Mouse (Mus musculus) layer of hippocampus, adult 2 months (tissue): Measurements from ENCODE around the gene Ngf. TPM values are rescaled to one million over a fixed set of nuclear protein-coding genes. Genes with fewer than 3 reads are reported as not detected.

Source experiments
- DNase-seq, 2 experiments: peaks; one replicate each; pipeline ENCODE4 v3.0.0; 2022; ENCODE audit warnings: low spot score in 2 of 2
- H3K27ac ChIP-seq: fragments of 200-600 bp; 2 replicates; pipeline ENCODE4 v1.8.1; 2022
- H3K4me3 ChIP-seq: fragments of 200-600 bp; 2 replicates; pipeline ENCODE4 v1.8.1; 2022; ENCODE audit warnings: mild to moderate bottlenecking
- CTCF ChIP-seq: fragments of 200-600 bp; conservative IDR thresholded peaks from 2 replicates; pipeline ENCODE4 v1.8.1; 2022; ENCODE audit warnings: antibody characterized with exemption, mild to moderate bottlenecking, moderate library complexity
- long read RNA-seq, 2 experiments: library from polyadenylated mRNA; stranded (forward); transcript quantifications; one replicate each; pipeline ENCODE4 v2.0.0; 2021; ENCODE audit warnings: borderline mapping rate in 2 of 2
- total RNA-seq, 2 experiments: library from RNA; stranded (reverse); gene quantifications; 2 replicates each; pipeline ENCODE4 v1.2.3; 2021

The Ngf gene
- total RNA-seq, result 10 to 100 TPM in 1 of 2 experiments, 1 to 10 TPM in 1; 9.8 to 14.5 TPM
- long read RNA-seq, experiment 1, partial matches to known transcripts, result 0 of 4 reads
- long read RNA-seq, experiment 1, other reads (novel, unspliced or antisense), result 2 of 4 reads
- long read RNA-seq, experiment 2, partial matches to known transcripts, result 4 of 8 reads
- long read RNA-seq, experiment 2, other reads (novel, unspliced or antisense), result 1 of 8 reads

DNA sequence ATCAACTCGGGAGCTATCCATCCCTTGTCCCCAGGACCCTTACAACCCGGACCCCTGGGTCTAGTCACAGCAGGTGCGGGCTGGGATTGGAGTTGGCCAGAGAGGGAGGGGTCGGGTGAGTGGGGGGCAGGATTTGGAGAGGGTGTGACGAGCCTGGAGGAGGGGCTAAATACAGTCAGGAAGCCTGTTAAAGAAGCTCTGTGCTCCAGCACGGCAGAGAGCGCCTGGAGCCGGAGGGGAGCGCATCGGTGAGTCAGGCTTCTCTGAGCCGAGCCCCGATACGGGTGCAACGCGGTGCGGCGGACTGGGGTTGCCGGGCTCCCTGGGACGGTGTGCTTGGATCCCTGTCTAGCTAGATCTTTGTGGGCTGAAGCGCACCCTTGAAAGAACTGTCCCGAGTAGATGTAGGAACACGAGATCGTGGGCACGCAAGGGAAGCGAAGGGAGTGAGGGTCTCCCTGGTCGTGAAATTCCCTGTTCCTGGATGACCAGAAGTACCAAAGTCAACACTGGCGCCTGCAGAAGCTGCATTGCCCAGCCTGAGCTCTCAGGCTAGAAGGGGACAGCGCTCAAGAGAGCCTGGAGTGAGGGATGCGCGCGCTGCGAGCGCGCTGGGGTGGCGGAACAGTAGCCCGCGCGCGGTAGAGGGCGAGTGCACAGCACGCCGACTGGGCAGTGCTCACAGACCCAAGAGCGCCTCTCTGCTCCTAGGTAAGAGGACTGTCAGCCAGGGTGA, at the start of gene Ngf:
Gene Ngf (plus strand): TSS at position 207 of the 736 bp plus-strand sequence.
- DNase-seq, result no peak
- TF ChIP-seq CTCF, result no peak
- Histone ChIP-seq H3K4me3 (peak within 1 kb of the TSS; percentile 39), H3K27ac (no peak within 1 kb of the TSS)

DNA sequence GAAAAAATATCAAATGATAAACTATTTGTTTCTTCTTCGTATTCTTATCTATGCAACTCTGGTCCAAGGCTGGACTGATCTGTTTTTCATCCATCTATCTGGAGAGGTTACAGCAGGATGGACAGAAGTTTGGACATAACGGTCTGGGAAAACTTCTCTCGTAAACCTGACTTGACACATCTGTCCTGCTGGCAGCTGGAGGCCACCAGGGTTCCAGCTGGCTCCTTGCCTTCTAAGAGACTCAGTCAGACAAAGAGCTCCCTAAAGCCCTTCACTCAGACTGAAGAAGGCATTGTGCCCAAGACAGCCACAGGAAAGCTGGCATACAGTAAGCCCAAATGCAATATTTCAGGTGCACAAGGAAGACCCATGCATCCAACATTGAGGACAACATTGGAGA, 24.2 kb upstream of the Ngf start:
- no peak overlapping the region for H3K27ac ChIP-seq
- TF ChIP-seq CTCF, result no peak

DNA sequence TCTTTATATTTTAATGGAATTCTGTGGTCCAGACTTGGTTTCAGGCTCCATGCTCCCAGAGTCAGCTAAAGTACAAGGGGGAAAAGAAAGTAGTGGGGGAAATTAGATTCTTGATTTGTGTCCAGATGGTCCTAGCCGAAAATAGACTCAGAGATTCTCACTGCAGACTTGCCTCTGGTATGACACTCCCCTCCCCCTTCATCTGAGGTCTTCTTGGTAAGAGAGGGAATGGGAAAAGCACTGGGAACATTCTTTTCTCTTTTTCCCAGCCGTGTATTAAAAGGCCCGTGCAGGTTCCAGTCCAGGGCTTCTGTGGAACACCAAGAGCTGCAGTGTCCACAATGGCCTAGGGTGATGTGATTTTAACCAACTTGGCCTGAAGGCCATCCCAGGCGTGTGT, 23.0 kb upstream of the Ngf start:
- no peak overlapping the region for H3K27ac ChIP-seq
- H3K4me3 ChIP-seq, result no peak overlapping the region
- TF ChIP-seq CTCF, result no peak
- DNase-seq, result no peak

More for the DNA sequence above, 24.2 kb upstream of the Ngf start:
- no peak for DNase-seq
- no peak overlapping the region for H3K4me3 ChIP-seq

DNA sequence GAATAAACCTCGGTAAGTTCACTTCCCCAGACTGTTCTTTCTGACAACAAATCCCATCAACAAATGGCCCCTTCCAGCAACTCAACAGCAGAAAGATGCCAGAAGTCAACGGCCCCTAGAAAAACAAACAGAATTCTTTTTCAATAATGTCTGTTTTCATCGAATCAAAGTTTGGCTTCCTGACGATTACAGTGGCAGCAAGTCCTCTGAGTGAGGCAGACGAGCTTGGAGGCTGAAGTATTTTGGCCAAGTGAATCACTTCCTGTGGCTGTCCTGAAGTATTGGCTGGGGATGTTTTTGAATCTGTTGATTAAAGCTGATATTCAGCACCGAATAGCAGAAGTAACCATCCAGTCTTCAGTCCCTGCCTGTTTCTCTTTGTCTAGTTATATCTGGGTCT, 15.2 kb upstream of the Ngf start:
- H3K4me3 ChIP-seq, result no peak overlapping the region
- TF ChIP-seq CTCF, result no peak
- H3K27ac ChIP-seq, result no peak overlapping the region
- DNase-seq, result no peak

DNA sequence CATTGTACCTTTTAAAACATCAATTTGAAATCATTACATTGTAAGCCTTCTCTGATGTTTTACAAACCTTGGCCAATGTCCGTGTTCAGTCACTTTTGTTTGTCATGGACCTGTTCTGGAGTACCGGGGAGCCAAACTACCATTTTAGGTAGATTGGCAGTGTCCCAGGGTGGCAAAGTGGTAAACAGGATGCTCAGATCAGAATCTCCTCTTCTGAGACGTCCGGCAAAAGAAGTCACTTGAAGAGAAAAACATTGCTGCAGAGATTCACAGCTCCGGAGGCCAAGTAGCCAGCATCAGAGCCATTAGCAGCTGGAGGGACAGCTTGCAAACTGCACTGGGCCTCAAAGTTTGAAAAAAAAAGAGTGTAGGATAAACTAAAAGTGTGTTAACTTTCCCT, 9.2 kb upstream of the Ngf start:
- no peak for DNase-seq
- Histone ChIP-seq H3K4me3 (no peak overlapping the region), H3K27ac (no peak overlapping the region)
- no peak for TF ChIP-seq CTCF

DNA sequence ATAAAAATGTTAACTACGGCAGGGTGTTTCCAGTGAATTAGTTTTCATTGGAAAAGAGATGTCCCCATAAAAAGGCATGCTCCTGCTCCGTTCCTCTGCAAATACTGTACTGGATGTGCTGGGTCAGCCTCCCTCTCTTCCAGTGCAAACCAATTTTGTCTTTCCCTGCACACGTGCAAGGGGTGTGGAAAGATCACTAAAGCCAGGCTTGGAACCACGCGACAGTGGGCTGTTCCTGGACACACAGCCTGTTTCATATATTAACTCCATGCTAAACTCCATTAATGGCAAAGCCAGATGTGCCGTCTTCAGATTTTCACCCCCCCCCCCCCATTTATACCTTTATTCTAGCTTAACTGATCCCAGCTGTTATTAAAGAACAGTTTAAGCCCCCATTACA, 8.7 kb upstream of the Ngf start:
- H3K27ac ChIP-seq, result no peak overlapping the region
- TF ChIP-seq CTCF, result no peak
- no peak overlapping the region for H3K4me3 ChIP-seq
- no peak for DNase-seq

DNA sequence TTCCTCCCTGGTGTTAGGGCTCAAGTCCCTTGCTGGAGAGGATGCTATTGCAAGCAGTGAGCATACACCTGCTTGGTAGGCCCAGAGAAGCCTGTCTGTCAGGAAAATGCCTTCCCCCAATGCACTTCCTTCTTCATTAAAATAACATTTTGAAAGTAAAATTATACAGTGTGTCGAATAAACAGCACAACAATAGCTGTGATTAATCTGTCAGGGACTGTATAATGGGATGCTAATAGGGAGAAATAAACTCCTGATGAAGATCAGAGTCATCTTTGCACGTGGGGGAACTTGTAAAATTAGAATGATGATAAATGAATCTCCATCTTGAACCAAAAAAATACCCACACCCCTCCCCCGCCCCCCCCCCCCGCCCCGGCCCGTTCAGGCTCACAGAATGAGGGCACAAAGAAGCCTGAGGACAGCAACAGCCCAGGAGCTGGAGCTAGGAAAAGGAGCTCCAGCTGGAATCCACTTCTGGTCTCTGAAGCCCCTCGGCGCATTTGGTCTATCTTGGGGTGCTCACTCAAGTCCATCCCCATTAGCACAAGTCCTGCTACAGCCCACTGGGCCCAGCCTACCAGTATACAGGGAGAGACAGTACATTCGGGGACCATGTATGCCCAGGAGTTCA, 6.9 kb upstream of the Ngf start:
- Histone ChIP-seq H3K27ac (no peak overlapping the region), H3K4me3 (no peak overlapping the region)
- TF ChIP-seq CTCF, result no peak
- DNase-seq, result no peak

DNA sequence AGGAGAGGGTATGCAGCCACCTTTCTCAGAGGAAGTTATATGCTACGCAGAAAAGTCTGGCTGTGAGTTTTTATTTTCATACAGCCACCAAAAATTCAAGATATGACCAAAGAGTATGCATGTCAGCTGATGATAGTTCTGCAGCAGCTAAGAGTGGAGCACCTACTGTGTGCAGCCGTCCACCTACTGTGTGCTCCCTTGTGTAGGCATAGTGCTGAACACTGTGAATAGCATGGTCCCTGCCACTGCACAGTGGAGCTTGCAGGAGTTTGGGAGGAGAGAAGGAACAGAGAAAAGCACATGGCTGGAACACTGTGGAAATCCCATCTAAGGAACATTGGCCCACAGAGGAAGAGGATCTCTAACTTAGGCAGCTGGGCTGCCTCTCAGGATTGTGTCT, 6.4 kb upstream of the Ngf start:
- no peak for TF ChIP-seq CTCF
- Histone ChIP-seq H3K27ac (no peak overlapping the region), H3K4me3 (no peak overlapping the region)
- no peak for DNase-seq

DNA sequence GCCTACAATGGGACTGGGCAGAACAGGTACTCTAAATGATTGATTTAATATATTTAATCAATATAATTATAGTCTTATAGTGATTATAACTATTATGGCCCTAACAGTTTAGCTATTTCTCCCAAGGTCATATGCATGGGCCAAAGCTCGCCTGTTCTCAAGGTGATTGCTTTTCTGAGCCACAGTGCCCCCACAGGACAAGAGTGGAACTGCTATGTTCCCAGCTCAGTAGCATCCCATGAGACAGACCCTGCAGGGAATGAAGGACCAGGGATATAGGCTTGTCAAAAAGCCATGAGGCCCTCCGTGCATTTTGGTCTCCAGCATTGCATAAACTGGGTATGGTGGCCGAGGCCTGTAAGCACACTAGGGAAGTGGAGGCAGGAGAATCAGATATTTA, 3.1 kb upstream of the Ngf start:
- Histone ChIP-seq H3K27ac (no peak overlapping the region), H3K4me3 (no peak overlapping the region)
- peak in 1 of 2 experiments; percentile 70 for DNase-seq
- TF ChIP-seq CTCF, result peak; percentile 93

DNA sequence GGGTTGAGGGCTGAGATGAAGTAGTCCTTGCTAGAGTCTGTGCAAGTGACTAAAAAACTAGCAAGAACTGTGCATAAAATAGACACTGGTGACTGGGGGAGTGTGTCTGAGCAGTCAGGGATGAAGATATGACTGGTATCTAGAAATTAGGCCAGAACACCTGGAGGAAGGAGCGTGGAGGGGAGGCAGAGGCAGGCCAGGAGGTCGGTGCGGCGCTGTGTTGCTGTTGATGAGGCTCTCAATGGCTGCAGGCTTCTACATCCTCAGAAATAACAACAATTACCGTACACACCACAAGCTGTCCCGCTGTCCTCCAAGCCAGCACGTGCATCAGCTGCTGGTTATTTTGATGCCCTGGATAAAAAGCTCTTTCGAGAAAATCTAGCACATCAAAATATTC, 2.6 kb upstream of the Ngf start:
- DNase-seq, result no peak
- no peak for TF ChIP-seq CTCF
- no peak overlapping the region for H3K27ac ChIP-seq
- no peak overlapping the region for H3K4me3 ChIP-seq

DNA sequence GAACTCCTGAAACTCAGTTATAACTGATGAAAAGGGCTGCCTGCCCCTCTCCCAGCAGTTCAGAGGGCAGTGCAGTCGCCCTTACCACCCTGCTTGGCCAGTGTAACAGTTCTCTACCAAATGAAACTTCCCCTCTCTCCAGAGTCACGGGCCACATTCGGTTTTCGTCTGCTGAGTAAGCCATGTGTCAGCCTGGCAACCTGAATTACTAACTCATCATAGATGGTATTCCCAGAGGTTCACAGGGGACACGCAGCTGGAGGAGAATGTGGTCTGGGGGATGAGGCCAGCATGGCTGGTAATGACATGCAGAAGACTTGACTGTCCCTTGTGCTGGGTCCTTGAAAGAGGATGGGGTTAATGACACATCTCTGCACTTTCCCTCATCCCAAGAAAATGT, 1.5 kb downstream of the Ngf start:
- DNase-seq, result no peak
- no peak for TF ChIP-seq CTCF
- H3K4me3 ChIP-seq, result no peak overlapping the region
- H3K27ac ChIP-seq, result no peak overlapping the region

DNA sequence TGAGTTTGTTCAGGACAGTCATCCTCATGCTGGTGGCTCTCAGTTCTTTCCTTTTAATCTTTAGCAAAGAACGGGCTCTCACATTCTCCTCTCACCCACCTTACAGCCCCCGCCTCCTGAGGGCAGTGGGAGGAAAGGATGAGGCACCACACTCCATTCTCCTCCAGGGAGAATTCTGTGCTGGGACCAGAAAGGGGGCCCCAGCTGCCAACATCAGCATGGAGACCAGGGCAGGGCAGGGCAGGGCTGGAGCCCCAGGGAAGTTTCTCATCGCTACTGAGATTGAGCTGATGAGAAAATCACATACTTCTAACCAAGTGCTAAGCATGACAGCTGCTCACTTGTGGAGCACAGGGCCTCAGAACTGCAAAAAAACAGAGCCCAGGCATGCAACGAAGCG, 2.1 kb downstream of the Ngf start:
- Histone ChIP-seq H3K4me3 (no peak overlapping the region), H3K27ac (no peak overlapping the region)
- DNase-seq, result no peak
- no peak for TF ChIP-seq CTCF

DNA sequence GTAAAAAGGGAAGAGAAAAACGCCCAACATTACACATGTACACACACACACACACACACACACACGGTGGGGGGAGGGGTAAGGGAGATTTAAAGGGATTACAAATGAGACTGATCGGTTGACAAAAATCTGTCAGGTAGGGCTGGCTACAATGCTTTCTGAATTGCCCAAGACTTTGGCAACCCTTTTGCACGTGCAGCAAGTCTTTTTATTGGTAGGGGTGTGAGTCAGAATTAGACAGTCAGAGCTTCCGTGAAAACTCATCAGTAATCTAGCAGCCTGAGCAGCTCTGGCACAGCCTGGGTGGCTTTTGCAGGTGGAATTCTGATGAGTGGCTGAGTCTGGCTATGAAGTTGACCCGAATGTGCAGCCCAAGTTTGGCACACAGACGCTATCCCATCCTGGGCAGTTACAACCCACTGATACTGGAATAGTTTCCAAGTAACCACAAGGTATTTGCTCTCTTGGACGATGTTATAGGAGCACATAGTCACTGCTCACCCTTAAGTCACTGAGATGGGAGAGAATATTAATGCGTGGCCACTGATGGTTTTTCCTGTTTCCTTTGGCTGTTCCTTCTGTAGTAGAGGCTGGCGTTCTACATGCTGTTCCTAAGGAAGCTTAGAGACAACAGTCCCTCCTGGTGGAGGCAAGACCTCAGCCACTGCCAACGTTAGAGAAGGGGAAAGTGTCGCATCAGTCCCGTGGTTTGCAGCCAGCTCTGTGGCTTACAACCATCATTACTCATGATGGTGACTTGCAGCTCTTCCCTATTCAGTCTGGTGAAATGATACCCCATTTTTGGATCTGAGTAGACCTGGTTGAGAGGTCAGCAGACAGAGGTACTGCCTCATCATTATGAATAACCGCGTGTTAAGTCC, 4.8 kb downstream of the Ngf start:
- DNase-seq, result no peak
- no peak overlapping the region for H3K4me3 ChIP-seq
- no peak overlapping the region for H3K27ac ChIP-seq
- no peak for TF ChIP-seq CTCF
